Mouse (Mus musculus) embryonic facial prominence, embryonic 14.5 days (tissue): ENCODE data around the gene Trim25. TPM values are rescaled to one million over a fixed set of nuclear protein-coding genes. Genes with fewer than 3 reads are reported as not detected.
"Not testable (repeated sequence)": the region's sequence is repeated elsewhere in the genome, so short reads cannot be mapped to it uniquely, and the experiment has no call there.

Source experiments
- ATAC-seq: fragments of 200-750 bp; cut with Nextera tagmentation; 2 replicates; pipeline ENCODE4 v1.8.0; 2017; ENCODE audit warnings: low read depth, moderate number of reproducible peaks, moderate TSS enrichment
- DNase-seq: peaks from one replicate; pipeline ENCODE4 v3.0.0-alpha.2; 2015; ENCODE audit warnings: low spot score
- H3K27ac ChIP-seq: fragments of 300-500 bp; sonication (generic); replicated peaks from 2 replicates; pipeline ENCODE4 v1.5.1; 2014; ENCODE audit warnings: low read depth, mild to moderate bottlenecking, low read length, moderate library complexity
- H3K27me3 ChIP-seq: fragments of 300-500 bp; sonication (generic); replicated peaks from 2 replicates; pipeline ENCODE4 v1.6.1; 2014; ENCODE audit warnings: low read length; ENCODE audit not compliant: control insufficient read depth, insufficient read depth
- H3K36me3 ChIP-seq: fragments of 300-500 bp; sonication (generic); 2 replicates; pipeline ENCODE4 v1.6.1; 2014; ENCODE audit warnings: low read length, mixed read lengths; ENCODE audit not compliant: control insufficient read depth, insufficient read depth
- H3K4me1 ChIP-seq: fragments of 300-500 bp; sonication (generic); 2 replicates; pipeline ENCODE4 v1.6.1; 2014; ENCODE audit warnings: antibody characterized with exemption, low read length; ENCODE audit not compliant: control insufficient read depth, insufficient read depth
- H3K4me2 ChIP-seq: fragments of 300-500 bp; sonication (generic); 2 replicates; pipeline ENCODE4 v1.6.1; 2014; ENCODE audit warnings: low read depth, mild to moderate bottlenecking, low read length, moderate library complexity, mixed read lengths
- H3K4me3 ChIP-seq: fragments of 300-500 bp; sonication (generic); 2 replicates; pipeline ENCODE4 v1.5.1; 2014; ENCODE audit warnings: low read depth, mild to moderate bottlenecking, low read length
- H3K9ac ChIP-seq: fragments of 300-500 bp; sonication (generic); 2 replicates; pipeline ENCODE4 v1.6.1; 2014; ENCODE audit warnings: low read depth, mild to moderate bottlenecking, low read length, moderate library complexity, mixed read lengths
- H3K9me3 ChIP-seq: fragments of 300-500 bp; sonication (generic); 2 replicates; pipeline ENCODE4 v1.6.1; 2016; ENCODE audit warnings: low read length; ENCODE audit not compliant: control insufficient read depth
- WGBS: fragments of 180-500 bp; shearing (Covaris S2); extraction: QIAGEN DNeasy Blood & Tissue Kit; methylation state at CpG from one replicate; pipeline ENCODE4 v1.1.7; 2014; 5-methylcytosine and 5-hydroxymethylcytosine counted together
- polyA plus RNA-seq: library from polyadenylated mRNA; unstranded; fragments of >200 nt; fragmentation: Nextera tagmentation; extraction: Ambion mirVana; gene quantifications from 2 replicates; pipeline ENCODE4 v1.2.1, GENCODE M21; 2014

The Trim25 gene
- polyA plus RNA-seq, 1 experiment from 2014 or later, result 9.6 TPM

- Histone ChIP-seq H3K27me3 (no peaks in the 10 kb centered on the region), H3K4me3 (no peak overlapping the region), H3K27ac (no peak overlapping the region), H3K9me3 (no peaks in the 10 kb centered on the region), H3K9ac (no peak overlapping the region), H3K36me3 (peaks cover 51% of the 10 kb centered on the region), H3K4me2 (no peak overlapping the region), H3K4me1 (no peaks in the 10 kb centered on the region)
- 87% methylated on average over 6 of the region's 6 CpGs for WGBS
- DNase-seq (no peak), ATAC-seq (no peak)
Measured at GRCm38 (mm10) chr11:89038496-89038895, 39.3 kb downstream of the Trim25 start.

DNA sequence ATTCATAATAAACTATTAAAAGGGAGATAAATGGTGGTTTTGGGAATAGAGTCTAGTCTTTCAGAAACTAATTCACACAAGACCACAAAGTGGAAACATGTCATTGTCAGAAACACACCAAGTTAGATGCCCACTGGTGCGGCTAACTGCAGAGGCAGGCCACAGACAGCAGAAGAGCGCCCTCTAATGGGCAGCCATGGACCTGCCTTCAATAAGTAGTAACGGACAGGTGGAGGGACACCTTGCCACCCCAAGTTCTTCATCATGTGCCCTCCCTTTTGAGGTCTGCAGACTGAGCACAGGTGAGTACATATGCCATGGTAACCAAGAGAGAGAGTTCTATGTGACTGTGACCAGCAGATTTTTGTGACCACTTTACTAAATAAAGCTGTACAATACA is 40.1 kb downstream of the Trim25 start:
- ATAC-seq (no peak), DNase-seq (peak; percentile 33)
- Histone ChIP-seq H3K9ac (no peak overlapping the region), H3K4me2 (no peak overlapping the region), H3K27me3 (no peaks in the 10 kb centered on the region), H3K4me3 (no peak overlapping the region), H3K9me3 (no peaks in the 10 kb centered on the region), H3K36me3 (peaks cover 58% of the 10 kb centered on the region), H3K4me1 (no peaks in the 10 kb centered on the region), H3K27ac (no peak overlapping the region)
- WGBS, result 36% methylated on average over 3 of the region's 3 CpGs

- ATAC-seq, result not testable (repeated sequence)
- 85% methylated on average over 6 of the region's 7 CpGs for WGBS
Measured at GRCm38 (mm10) chr11:89041073-89041472, 41.9 kb downstream of the Trim25 start.

GRCm38 (mm10) chr11:89043046-89043445 is 43.9 kb downstream of the Trim25 start:
- WGBS, result 86% methylated on average over 7 of the region's 7 CpGs
- no peaks in the 10 kb centered on the region for H3K27me3 ChIP-seq
- H3K4me3 ChIP-seq, result no peak overlapping the region
- H3K9me3 ChIP-seq, result 0 out of 2 replicates have a peak, but pooled peaks cover 5% of the 10 kb centered on the region
- ATAC-seq (no peak), DNase-seq (no peak)
- H3K27ac ChIP-seq, result no peak overlapping the region
- no peak overlapping the region for H3K4me2 ChIP-seq
- no peaks in the 10 kb centered on the region for H3K4me1 ChIP-seq
- H3K9ac ChIP-seq, result no peak overlapping the region
- peaks cover 92% of the 10 kb centered on the region for H3K36me3 ChIP-seq

More at GRCm38 (mm10) chr11:89041073-89041472, 41.9 kb downstream of the Trim25 start:
- not testable (repeated sequence) for H3K27ac ChIP-seq, H3K4me1 ChIP-seq, H3K4me3 ChIP-seq, H3K4me2 ChIP-seq, DNase-seq, H3K27me3 ChIP-seq, H3K9me3 ChIP-seq, H3K9ac ChIP-seq
- peaks cover 75% of the 10 kb centered on the region for H3K36me3 ChIP-seq

- WGBS, result 97% methylated on average over 3 of the region's 3 CpGs
- H3K36me3 ChIP-seq, result peaks cover 85% of the 10 kb centered on the region
Measured at GRCm38 (mm10) chr11:89045501-89045900, 46.3 kb downstream of the Trim25 start.

DNA sequence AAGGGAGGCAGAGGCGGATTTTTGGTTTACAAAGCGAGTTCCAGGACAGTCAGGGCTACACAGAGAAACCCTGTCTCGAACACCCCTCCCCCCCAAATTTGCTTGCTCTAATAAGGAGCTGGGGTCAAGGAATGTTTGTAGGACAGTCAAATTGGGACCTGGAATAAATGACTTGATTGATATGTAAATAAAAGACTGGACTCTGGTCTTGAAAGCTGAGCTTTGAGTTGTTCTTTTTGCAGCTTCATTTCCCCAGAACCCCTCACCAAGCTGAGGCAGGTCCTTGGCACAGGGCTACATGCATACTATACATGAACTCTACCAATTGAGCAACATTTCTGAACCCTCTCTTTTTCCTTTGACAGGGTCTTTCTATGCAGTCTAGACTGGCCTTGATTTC is 46.8 kb downstream of the Trim25 start:
- no peaks in the 10 kb centered on the region for H3K4me1 ChIP-seq
- H3K36me3 ChIP-seq, result peaks cover 84% of the 10 kb centered on the region
- 0 out of 2 replicates have a peak, but pooled peaks cover 5% of the 10 kb centered on the region for H3K9me3 ChIP-seq
- no peak overlapping the region for H3K9ac ChIP-seq
- no peaks in the 10 kb centered on the region for H3K27me3 ChIP-seq
- H3K4me2 ChIP-seq, result no peak overlapping the region
- H3K4me3 ChIP-seq, result no peak overlapping the region
- ATAC-seq, result no peak
- 90% methylated on average over 3 of the region's 3 CpGs for WGBS
- H3K27ac ChIP-seq, result no peak overlapping the region
- no peak for DNase-seq

More at GRCm38 (mm10) chr11:89045501-89045900, 46.3 kb downstream of the Trim25 start:
- H3K4me2 ChIP-seq, H3K9me3 ChIP-seq, DNase-seq, H3K4me3 ChIP-seq, H3K27me3 ChIP-seq, ATAC-seq, H3K9ac ChIP-seq, H3K4me1 ChIP-seq, H3K27ac ChIP-seq: not testable (repeated sequence)

DNA sequence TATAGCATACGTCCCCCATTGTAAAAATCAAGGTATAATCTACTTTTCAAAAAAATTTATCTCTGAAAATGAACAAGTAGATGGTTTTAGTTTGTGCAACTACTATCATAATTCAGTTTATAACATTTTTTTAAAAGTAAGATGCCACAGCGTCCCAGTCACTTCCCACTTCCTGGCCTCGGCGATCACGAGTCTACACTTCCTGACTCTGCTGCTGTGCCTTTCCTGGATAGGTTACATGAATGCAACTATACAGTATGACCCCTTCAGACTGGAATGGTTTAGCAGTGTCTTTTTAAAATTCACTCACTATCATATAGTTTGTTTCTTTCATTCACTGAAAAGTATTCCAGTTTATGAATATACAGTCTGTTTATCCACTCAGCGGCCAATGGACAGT is 52.6 kb downstream of the Trim25 start:
- H3K27me3 ChIP-seq, result no peaks in the 10 kb centered on the region
- ATAC-seq, result no peak
- H3K36me3 ChIP-seq, result peaks cover 52% of the 10 kb centered on the region
- H3K4me1 ChIP-seq, result no peaks in the 10 kb centered on the region
- H3K4me2 ChIP-seq, result no peak overlapping the region
- H3K9me3 ChIP-seq, result no peaks in the 10 kb centered on the region
- H3K27ac ChIP-seq, result no peak overlapping the region
- H3K4me3 ChIP-seq, result no peak overlapping the region
- DNase-seq, result no peak
- no peak overlapping the region for H3K9ac ChIP-seq
- WGBS, result 92% methylated on average over 6 of the region's 6 CpGs

GRCm38 (mm10) chr11:89055931-89056690 is 56.9 kb downstream of the Trim25 start:
- Histone ChIP-seq H3K4me1 (peaks cover 13% of the 10 kb centered on the region), H3K36me3 (peaks cover 22% of the 10 kb centered on the region), H3K4me2 (no peak overlapping the region), H3K27ac (no peak overlapping the region), H3K4me3 (no peak overlapping the region), H3K27me3 (no peaks in the 10 kb centered on the region), H3K9ac (no peak overlapping the region), H3K9me3 (no peaks in the 10 kb centered on the region)
- DNase-seq, result no peak
- WGBS, result 83% methylated on average over 13 of the region's 13 CpGs
- ATAC-seq, result no peak
